Mouse (Mus musculus): ENCODE data around the gene Dennd6a.

GRCm38 (mm10) chr14:26587116-26587515 is 13.5 kb downstream of the Dennd6a start:
- TF ChIP-seq MAFK (IDR thresholded peaks at IDR 0.05; ENCODE audit: insufficient read depth, low read depth, low read length) (no peak), ZNF384 (IDR thresholded peaks at IDR 0.05; ENCODE audit: low read depth, low read length) (no peak), ZC3H11A (IDR thresholded peaks at IDR 0.05; ENCODE audit: borderline replicate concordance, low read depth, low read length) (no peak)

All from ES-E14 (cell line).